Mouse (Mus musculus) right cerebral cortex, adult 18-20 months (tissue): ENCODE data around the gene Eif3k.

ENCODE experiments used
- DNase-seq: peaks from one replicate; pipeline ENCODE4 v3.0.0; 2022; ENCODE audit warnings: mixed read lengths

Eif3k gene

DNA sequence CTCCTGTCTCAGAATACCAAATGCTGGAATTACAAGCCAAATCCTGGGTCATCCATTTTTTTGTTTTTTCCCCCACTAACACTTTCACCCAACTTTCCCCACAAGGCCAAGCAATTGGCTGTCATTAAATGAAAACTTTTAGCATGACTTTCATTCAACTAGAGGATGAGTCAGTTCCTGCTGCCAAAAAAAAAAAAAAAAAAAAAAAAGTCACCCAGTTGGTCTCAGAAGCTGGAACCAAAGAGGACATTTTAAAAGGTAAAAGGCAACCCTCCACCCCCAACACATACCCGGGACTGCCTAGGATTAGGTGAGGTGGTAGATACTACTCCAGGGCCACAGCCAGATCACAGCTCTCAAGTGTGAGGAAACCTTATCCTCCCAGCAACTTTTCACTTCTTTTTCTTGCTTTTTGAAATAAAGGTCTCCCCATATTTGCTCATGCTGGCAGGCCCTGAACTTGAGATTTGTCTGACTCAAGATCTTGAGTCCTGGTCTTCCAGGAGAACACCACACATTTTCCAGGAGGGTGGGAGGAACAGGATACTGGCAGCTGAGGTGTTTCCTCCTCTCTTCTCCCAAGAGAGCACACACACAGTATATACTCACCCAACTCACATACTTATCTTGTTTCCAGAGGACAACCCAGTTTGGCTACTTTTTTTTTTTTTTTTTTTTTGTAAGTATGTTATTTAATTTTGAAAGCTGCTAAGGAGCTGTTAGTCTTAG, 23.5 kb downstream of the Eif3k start:
- no peak for DNase-seq

- DNase-seq: no peak
Observed at GRCm38 (mm10) chr7:28957286-28957685, 24.4 kb downstream of the Eif3k start.

GRCm38 (mm10) chr7:28956270-28956669, 25.4 kb downstream of the Eif3k start:
- no peak for DNase-seq

GRCm38 (mm10) chr7:28955295-28955897, 26.3 kb downstream of the Eif3k start:
- DNase-seq: no peak

DNA sequence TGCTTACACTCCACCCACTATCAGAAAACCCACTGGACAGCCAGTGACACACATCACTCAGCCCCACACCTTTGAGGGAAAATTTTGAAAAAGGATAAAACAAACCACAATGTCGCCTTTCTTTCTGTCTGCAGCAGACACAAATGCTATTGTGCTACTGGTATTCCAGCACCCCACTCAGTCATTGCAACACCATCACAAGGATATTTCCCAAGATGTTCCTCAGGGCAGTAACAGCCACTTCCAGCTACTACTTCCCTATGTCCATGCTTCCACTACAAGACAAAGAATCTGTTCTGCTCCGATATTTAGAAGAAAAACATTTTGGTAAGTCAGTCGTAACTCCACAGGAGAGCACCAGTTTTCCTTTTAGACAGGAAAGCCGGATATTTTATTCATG, 26.9 kb downstream of the Eif3k start:
- no peak for DNase-seq

GRCm38 (mm10) chr7:28953476-28954376, 27.9 kb downstream of the Eif3k start:
- DNase-seq: no peak

GRCm38 (mm10) chr7:28952786-28953185, 28.9 kb downstream of the Eif3k start:
- DNase-seq: peak; percentile 28

GRCm38 (mm10) chr7:28951764-28952163, 29.9 kb downstream of the Eif3k start:
- no peak for DNase-seq

DNA sequence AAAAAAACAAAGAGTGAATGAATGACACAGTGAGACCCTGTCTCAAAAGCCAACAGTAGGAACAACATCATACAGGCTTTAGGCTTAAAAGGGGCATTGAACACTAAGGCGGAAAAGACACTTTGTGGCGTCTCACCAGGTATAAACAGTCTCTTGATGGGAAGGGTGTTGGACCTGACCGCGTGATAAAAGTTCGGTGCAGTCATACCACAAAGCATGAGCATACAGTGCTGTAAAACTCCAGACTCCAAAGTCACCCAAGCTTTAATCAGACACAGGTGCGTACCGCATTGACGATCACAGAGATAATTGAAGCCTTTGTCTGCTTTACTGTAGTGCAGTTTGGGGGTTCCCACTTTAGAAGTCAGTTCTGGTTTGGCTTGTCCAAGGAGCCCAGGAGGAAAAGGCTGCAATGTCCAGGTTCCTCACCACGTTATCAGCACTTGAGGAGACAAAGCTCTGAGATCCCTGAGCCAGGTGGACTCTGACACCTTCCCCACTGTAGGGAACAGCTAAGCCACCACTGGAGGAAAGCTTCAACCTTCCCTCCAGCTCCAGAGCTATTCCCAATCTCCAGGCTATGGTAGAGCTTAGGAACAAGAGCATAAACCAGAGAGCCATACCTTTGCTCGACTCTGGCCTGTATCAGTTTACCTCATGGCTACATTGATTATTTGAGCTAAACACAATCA, 31.2 kb downstream of the Eif3k start:
- no peak for DNase-seq

GRCm38 (mm10) chr7:28949298-28949697, 32.4 kb downstream of the Eif3k start:
- no peak for DNase-seq

- no peak for DNase-seq
Observed at GRCm38 (mm10) chr7:28948746-28949145, 32.9 kb downstream of the Eif3k start.

DNA sequence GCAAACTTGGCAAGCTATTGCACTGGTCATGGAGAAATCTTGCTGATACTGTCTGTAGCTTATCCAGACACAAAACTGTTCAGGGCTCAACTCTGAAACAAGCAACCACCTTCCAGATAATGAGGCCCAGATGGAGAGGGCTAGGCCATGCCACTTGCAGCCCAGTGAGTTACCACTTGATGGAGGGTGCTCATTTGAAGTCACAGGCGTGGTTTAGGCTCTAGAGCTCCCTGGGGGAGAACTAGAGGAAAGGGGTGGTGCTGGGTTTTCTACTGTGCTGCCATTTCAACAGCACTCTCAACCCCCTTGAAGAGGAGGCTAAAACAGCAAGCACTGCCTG, 35.4 kb downstream of the Eif3k start:
- no peak for DNase-seq

GRCm38 (mm10) chr7:28945416-28946270, 36.0 kb downstream of the Eif3k start:
- DNase-seq: no peak

GRCm38 (mm10) chr7:28944756-28945415, 36.8 kb downstream of the Eif3k start:
- DNase-seq: no peak

DNA sequence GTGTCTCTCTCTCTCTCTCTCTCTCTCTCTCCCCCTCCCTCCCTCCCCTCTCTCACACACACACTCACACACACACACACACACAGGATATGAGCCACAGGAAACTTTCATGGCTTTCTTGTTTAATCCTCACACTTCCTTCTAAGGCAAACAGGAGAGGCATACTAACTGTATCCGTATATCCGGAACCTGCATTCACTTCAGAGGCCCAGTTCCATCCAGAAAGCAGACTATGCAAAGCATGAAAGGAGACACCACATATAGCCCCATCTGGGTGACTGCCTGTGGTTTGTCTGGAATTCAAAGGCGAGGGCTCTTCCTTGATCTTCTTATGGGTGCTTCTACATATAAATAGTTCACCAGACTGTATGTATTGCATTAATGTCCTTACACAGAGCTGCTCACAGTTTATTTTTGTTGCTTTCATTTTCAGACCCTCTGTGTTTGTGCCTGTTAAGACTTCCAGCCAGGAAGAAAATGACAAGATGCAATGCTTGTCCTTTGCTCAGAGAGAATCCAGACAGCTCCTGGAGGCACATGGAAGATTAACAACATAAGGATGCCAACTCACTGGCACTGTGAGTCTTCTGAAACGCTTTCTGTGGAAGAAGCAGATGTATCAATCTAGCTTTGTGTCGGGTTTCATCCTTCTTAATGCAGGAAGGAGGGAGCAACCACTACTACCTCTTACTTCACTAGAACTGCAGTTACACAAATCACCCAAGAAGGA, 38.0 kb downstream of the Eif3k start:
- no peak for DNase-seq

DNA sequence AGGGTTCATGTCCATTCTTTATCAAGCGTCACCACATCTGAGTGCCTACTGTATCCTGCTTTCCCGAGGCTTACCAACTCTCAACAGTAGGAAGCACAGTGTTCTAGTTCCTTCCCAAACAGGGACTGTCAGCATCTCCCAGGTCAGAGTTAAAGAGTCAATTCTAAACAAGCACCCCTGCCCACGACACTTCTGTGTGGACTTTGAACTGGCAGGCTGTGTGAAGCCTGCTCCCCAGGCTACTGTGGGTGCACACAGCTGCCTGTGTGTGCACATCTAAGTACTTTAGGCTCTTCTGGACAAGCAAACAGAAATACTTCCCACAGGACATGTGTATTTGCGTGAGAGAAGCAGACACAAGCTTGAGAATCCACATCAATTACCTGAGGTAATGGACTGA, 40.1 kb downstream of the Eif3k start:
- no peak for DNase-seq

GRCm38 (mm10) chr7:28941129-28941528, 40.5 kb downstream of the Eif3k start:
- no peak for DNase-seq

GRCm38 (mm10) chr7:28939418-28940183, 42.1 kb downstream of the Eif3k start:
- DNase-seq: no peak

- no peak for DNase-seq
Observed at GRCm38 (mm10) chr7:28938654-28939053, 43.0 kb downstream of the Eif3k start.

GRCm38 (mm10) chr7:28936787-28937186, 44.9 kb downstream of the Eif3k start:
- DNase-seq: no peak
